Mouse (Mus musculus) cortical plate, adult 2 months (tissue): Measurements from ENCODE around the gene Tenm2.

Experiments used
- CTCF ChIP-seq: fragments of 200-500 bp; IDR thresholded peaks from 2 replicates; pipeline ENCODE4 v1.5.1; 2011; ENCODE audit warnings: mild to moderate bottlenecking, control low read depth, low read length; ENCODE audit not compliant: insufficient read depth; ENCODE audit errors: extremely low read depth
- POLR2A ChIP-seq: fragments of 200-500 bp; IDR thresholded peaks from 2 replicates; pipeline ENCODE4 v1.6.1; 2011; ENCODE audit warnings: mild to moderate bottlenecking, low read length, control low read depth; ENCODE audit not compliant: insufficient read depth; ENCODE audit errors: extremely low read depth

DNA sequence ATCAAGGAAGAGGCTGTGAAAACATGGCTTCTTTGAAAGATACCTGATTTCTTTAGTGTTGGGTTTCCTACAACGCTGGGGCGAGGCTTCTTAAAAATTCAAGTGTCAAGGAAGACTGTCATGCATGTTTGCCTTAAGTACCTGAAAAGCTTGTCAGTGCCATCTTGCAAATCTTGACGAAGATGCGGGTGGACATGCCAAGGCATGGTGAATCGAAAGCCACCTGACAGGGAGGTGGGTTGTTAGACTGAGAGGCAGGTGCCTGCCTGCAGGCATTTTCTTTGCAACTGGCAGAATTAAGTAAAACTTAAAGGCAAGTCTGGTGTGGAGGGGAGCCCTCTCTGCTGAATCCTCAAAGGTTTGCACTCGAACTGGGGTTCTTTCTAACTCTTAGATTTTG, 949.5 kb downstream of the Tenm2 start:
- no peak for TF ChIP-seq CTCF
- no peak for TF ChIP-seq POLR2A
